Mouse (Mus musculus): ENCODE results near the gene Zfp575.

Zfp575 gene

GRCm38 (mm10) chr7:24605561-24605960 lies 18.1 kb upstream of the Zfp575 start:
- no peak for DNase-seq (ENCODE audit: low spot score in 2 of 2)

DNA sequence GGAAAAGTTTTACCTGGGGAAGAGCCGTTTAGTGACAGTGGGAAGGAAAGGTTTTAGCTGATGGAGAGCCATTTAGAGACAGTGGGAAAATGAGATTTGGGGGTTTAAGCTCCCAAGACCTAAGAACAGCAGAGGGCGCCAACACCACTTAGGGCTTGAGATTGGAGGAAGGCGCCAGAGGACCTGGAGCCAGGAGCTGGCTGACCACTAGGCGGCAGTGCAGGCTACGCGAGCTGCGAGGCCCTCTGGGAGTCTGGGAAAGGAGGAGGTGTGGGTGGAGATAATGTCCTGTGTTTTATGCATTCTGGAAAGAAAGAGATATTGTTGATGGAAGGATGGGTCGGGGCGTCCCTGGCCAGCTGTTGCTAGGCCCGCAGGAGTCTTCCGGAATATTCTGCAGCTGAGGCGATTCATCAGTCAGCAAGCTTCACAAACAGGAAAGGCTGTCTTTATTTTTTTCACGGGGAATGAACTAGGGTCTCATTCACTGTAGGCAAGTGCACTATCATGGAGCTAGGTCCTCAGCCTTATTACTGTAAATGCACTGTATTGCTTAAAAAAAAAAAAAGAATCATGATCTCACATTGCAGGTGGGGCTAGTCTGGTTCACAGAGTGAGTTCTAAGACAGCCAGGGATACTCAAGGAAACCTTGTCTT lies 13.6 kb upstream of the Zfp575 start:
- peak; percentile 89 to 96 for DNase-seq (ENCODE audit: low spot score in 2 of 2)

DNA sequence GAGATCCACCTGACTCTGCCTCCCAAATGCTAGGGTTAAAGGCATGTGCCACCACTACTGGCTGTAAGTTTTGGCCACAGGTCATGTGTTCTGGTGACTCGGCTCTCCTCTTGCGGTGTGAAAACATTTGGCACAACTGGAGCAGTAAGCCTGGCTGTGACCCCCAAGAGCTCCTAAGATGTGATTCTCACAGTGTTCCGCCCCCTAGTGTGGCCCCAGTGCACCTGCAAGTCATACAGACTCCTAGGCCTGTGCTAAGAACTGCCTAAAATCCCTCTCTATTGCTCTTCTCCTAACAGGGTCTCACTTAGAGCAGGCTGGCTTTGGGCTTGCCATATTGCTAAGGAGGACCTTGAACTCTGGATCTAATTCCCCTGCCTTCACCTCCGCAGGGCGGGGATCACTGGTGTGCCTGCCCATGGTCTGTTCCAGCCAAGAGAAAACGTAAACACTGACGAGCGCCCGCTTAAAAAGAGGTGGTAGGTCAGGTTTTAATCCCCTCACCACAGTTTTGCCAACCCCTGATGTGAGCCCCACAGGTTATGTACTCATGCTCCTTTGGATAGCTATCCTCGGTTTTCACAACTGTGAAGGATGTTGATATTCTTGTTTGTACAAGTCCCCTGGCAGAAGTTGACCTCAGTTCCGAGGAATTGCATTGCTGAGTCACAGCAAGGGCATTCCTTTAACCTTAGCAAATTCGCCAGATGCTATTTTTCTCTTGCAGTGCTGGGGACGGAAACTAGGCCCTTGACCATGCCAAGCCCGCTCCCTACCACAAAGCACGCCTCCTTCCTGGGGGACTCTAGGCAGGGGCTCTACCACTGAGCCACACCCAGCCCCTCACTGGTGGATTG lies 12.0 kb upstream of the Zfp575 start:
- peak in 1 of 2 experiments; percentile 63 for DNase-seq (ENCODE audit: low spot score in 2 of 2)

DNA sequence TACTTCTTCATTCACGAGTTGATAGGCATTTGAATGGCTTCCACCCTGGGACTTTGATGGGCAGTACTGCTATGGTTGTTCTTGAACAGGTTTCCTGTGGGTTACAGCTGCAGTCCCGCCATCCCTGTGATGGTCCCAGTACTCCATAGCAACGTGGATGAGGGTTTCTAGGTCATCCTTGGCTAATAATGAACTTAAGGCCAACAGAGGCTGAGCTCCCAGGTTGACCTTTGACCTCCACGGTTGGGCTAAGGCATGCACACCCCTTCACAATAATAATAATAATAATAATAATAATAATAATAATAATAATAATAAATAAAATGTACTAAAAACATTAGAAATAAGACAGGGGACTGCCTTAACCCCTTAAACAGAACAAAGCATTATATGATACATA lies 10.7 kb upstream of the Zfp575 start:
- DNase-seq (ENCODE audit: low spot score in 2 of 2), result no peak

DNA sequence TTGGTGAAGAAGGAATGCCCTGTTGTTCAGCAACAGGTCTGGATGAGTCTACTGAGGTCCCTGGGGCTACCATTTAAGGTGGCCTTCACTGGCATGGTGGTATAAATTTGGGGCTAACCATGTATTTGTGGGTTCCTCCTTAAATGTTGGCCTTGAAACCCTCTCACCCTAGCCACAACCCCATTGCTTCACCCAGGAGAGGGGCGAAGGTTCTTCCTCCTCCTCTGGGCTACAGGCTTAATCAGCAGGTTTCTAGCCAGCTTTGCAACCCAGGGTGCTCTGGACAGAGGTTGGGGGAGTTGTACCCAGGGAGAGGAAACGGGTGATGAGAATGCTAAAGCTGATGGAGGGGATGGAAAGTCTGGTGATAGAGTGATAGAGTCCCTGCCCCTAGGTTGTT lies 8.0 kb upstream of the Zfp575 start:
- no peak for DNase-seq (ENCODE audit: low spot score in 2 of 2)

DNA sequence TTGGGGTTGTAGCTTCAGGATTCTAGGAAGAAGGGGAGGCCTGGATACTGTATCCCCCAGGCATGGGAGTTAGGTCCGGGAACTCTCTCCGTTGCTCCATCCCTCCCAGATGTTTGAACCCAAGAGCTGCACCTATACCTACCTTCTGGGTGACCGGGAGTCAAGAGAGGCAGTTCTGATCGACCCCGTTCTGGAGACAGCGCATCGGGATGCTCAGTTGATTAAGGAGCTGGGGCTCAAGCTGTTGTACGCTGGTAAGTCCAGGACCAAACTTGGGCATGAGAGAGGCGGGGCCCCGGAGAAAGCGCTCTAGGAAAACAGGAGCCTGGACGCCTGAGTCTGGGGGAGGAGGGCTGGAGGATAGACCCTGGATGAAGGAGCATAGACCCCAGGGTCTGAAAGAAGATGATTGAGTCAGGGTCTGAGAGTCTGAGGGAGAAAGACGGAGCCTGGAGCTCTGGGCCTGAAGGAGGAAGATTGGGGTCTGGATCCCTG lies 6.9 kb upstream of the Zfp575 start:
- DNase-seq (ENCODE audit: low spot score in 2 of 2), result no peak

DNA sequence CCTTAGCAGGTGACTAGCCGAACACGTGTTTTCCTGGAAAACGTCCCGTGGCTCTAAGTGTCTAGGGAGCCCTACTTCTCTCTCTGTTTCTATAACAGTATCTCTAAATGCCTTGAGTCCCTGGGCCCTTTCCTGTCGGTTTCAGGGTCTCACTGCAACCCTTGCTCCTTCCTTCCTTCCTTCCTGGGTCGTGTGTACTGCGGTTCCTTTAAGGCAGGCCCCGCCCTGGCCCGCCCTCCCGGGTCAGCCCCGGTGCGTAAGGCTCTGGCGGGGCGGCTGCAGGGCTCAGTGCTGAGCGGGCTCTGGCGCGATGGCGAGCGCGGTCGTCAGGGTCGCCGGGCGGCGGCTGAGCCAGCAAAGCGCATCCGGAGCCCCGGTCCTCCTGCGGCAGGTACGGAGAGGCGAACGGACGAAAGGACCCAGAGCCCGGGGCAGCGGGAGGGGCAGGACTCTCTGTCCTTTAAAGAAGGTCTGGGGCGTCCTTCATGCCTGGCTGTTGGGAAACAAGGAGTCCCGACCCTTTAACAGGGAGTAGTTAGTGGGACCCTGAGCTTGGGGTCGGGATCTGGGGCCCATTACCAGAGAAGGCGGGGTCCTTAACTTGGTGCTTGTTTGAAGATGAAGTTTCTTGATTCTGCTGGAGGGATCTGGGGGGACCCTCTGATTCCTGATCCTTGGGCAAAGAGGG lies 6.3 kb upstream of the Zfp575 start:
- DNase-seq (ENCODE audit: low spot score in 2 of 2), result peak; percentile 64 to 77

GRCm38 (mm10) chr7:24592781-24593180 lies 5.3 kb upstream of the Zfp575 start:
- no peak for DNase-seq (ENCODE audit: low spot score in 2 of 2)

DNA sequence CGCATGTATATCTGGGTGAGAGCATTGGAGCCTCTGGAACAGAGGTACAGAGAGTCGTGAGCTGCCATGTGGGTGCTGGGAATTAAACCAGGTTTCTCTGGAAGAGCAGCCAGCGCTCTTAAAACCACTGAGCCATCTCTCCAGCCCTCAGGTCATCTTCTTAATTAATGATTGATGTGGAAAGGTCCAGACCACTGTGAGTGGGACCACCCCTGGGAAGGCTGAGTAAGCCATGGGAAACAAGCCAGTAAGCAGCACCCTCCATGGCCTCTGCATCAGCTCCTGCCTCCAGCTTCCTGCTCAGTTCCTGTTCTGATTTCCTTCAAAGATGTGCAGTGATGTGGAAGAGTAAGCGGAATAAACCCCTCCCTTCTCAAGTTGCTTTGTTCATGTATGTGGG lies 4.7 kb upstream of the Zfp575 start:
- no peak for DNase-seq (ENCODE audit: low spot score in 2 of 2)

GRCm38 (mm10) chr7:24591735-24592134 lies 4.3 kb upstream of the Zfp575 start:
- DNase-seq (ENCODE audit: low spot score in 2 of 2), result no peak

GRCm38 (mm10) chr7:24588336-24588735 lies 895 bp upstream of the Zfp575 start:
- DNase-seq (ENCODE audit: low spot score in 2 of 2), result no peak

- peak in 1 of 2 experiments; percentile 46 for DNase-seq (ENCODE audit: low spot score in 2 of 2)
These were observed 613 bp downstream of the Zfp575 start for GRCm38 (mm10) chr7:24586828-24587227.

DNA sequence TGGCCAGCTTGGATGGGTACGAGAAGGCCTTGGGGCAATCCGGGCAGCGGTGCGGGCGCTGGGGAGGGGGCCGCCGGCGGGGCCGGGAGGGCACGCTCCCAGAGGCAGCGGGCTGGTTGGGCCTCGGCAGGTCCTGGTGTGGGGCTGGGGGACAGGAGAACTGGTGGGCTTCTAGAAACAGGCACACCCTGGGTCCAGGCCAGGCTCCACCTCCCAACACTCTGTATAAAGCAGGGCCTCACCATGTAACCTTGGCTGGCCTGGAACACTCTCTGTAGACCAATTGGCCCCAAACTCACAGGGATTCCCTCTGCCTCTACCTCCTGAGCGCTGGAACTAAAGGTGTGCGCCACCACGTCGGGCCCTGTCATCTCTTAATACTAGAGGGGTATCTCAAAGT lies 1.4 kb downstream of the Zfp575 start:
- no peak for DNase-seq (ENCODE audit: low spot score in 2 of 2)

DNA sequence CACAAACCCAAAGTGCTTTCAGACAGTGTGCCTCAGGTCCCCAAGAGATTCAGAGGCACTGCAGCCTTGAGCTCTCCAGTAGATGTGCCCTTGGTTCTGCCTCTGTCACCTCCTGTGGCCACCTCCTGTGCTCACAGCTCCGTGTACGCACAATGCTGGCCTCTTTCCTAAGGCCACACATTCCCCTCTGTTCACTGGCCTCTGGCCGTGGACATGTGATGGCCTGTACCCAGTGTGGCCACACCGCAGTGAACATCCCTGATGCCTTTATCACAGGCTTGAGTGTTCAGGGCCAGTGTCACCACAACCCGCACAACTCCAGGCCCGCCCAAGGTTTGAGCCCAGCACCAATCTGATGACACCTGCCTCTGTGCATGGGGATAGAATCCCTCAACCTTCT lies 2.6 kb downstream of the Zfp575 start:
- DNase-seq (ENCODE audit: low spot score in 2 of 2), result no peak

- DNase-seq (ENCODE audit: low spot score in 2 of 2), result no peak
These were observed 9.6 kb downstream of the Zfp575 start for GRCm38 (mm10) chr7:24577811-24578210.

- DNase-seq (ENCODE audit: low spot score in 2 of 2), result no peak
These were observed 13.1 kb downstream of the Zfp575 start for GRCm38 (mm10) chr7:24574224-24574796.

GRCm38 (mm10) chr7:24572455-24572854 lies 15.0 kb downstream of the Zfp575 start:
- DNase-seq (ENCODE audit: low spot score in 2 of 2), result no peak

DNA sequence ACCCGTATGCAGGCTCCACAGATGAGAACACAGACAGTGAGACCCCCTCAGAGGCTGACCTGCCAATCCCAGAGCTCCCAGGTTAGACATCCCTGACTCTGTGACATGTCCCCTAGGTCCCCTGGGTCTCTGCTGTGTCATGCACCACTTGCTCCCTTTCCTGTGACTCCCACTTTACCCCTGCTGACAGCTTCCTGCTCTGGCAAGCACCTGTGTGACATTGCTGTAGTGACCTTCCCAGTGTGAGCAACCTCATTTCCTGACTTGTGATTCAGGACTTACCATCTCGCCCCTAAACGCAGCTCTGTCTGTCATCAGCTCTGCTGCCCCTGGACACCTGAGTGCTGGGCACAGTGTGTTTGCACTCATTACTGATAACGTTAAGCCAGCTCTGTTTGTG lies 16.4 kb downstream of the Zfp575 start:
- no peak for DNase-seq (ENCODE audit: low spot score in 2 of 2)

DNA sequence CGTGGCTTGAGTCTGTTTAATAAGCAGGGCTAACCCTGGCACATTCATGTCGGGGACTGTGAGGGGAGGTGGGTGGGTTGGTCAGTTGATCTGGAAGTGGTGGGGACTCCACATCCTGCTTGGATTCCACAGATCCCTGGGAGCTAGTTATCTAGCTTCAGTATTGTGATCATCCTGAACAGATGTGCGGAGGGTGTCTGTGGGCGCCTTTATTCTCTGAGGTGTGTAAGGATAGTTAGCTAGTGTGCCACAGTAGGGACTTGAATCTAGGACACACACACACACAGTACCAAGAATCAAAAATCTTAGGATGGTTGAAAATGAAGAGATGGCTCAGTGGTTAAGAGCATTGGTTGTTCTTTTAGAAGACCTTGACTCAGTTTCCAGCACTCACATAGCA lies 18.9 kb downstream of the Zfp575 start:
- DNase-seq (ENCODE audit: low spot score in 2 of 2), result no peak

DNA sequence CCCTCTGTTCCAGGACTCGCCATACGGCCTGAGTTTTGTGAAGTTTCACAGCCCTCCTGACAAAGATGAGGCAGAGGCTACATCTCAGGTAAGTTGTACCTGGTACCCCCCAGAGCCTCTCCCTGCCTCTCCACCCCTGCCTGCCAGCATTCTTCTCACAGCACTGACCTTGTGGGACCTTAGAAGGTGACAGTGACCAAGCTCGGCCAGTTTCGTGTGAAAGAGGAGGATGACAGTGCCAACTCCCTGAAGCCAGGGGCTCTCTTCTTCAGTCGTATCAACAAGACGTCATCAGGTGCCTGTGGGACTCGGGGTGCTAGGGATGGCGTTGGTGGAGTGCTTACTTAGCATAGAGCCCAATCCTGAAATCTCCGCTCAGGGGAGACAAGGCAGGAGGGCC lies 21.2 kb downstream of the Zfp575 start:
- DNase-seq (ENCODE audit: low spot score in 2 of 2), result no peak

DNA sequence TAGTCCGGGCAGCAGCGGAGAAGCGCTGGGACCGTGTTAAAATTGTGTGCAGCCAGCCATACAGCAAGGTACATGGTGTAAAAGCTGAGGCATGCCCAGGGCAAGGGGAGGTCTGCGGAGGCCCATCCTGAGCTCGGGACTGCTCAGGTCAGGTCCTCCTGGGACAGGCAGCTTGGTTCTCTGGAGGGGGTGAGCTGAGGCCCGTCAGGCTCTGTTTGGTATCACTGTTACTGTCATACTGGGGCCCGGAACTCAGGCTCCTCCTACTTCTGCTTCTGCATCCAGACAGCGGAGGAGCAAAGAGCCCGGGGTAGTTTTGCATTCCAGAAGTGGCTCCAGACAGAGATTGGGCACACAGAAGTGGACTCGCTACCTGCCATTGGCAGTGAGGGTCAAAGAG lies 21.8 kb downstream of the Zfp575 start:
- DNase-seq (ENCODE audit: low spot score in 2 of 2), result peak in 1 of 2 experiments; percentile 45

GRCm38 (mm10) chr7:24564607-24565265 lies 22.7 kb downstream of the Zfp575 start:
- peak; percentile 77 to 88 for DNase-seq (ENCODE audit: low spot score in 2 of 2)
